Mouse (Mus musculus) spleen, postnatal 14 days (tissue): ENCODE measurements around the gene Myo10.

Experiments
- DNase-seq, 2 experiments: peaks; one replicate each; pipeline ENCODE4 v3.0.0; 2021 to 2022; ENCODE audit warnings: low spot score in 2 of 2

Myo10 gene

DNA sequence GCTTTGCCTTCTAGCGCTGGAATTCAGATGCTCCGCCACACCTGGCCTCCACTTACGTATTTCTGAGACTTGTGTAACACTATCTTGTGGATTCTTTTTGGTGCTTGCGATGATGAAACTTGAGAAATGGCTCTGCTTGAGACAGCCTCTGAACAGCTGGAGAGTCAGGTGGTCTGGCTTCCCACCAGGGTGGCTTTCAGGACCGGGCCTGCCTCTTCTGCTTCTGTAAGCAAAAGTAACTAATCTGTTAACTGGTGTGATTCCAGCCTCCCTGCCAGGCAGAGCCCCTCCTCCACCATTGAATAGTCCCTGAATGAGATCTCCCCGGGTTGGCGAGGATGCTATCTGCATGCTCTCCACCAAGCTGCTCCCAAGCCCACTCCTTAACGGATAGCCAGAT, 140.0 kb downstream of the Myo10 start:
- DNase-seq: no peak

DNA sequence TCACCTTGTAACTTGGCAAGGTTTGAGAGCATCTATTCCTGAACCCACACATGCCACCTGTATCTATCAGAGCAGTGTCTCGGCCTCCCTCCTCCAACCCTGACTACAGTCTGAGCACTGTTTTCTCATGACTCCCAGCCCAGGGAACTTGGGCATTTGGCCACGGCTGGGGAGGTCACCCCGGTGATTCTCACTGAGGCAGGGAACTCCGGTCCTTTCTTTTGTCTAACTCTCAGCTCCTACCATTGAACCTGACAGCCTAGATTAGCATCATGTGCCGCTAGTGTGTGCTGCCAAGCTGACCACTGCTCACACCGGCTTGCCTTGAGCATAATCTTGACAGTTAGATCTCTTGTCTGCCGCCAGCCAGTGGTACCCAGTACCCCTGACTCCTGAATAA, 140.8 kb downstream of the Myo10 start:
- DNase-seq: no peak

DNA sequence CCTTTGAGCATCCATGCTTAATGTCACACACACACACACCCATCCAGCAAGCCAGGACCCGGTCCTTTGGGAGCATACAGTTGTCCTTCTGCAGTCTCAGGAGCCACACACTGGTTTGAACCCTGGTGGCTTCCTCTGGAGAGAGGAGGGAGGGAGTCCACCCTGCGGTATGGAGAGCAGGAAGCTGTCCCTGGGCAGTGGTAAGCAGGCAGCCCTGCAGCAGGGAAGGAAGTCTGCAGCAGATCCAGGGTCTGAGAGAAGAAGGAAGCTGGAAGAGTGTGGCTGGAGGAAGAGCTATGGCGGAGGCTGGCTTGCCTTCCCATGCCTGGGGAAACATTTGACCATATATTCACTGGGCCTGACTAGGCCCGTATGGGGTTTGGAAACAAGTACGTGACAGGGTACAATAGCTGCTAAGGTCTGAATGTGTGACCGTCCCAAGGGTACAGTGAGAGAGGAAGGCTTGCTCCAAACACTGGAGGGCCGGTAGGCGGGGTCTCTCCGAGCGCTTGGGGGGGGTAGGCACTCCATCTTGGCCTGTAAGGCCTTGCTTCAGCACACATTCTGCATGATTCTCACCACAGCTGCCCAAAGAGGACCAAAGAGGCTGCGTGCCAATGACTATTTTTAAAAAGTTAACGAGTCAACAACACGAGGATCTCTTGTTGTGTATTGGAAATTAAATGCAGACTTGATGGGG, 142.5 kb downstream of the Myo10 start:
- DNase-seq: no peak

DNA sequence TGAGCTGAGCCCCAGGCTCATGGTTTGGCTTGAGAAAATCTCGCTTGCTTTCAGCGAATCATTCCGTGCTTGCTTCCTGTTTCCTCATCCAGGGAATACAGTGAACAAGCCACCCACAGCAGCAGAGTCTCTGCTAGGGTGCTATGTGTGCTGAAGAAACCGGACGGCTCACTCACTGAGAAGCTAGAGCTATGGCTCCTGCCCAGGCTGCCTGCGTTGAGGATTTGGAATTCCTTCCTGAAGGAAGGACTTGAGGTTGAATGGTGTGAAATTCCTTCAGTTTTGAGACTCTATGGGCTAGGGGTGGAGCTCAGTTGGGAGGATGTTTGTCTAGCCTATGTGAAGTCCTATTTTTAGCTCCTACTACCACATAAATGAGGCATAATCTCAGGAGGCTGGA, 145.5 kb downstream of the Myo10 start:
- DNase-seq: no peak

DNA sequence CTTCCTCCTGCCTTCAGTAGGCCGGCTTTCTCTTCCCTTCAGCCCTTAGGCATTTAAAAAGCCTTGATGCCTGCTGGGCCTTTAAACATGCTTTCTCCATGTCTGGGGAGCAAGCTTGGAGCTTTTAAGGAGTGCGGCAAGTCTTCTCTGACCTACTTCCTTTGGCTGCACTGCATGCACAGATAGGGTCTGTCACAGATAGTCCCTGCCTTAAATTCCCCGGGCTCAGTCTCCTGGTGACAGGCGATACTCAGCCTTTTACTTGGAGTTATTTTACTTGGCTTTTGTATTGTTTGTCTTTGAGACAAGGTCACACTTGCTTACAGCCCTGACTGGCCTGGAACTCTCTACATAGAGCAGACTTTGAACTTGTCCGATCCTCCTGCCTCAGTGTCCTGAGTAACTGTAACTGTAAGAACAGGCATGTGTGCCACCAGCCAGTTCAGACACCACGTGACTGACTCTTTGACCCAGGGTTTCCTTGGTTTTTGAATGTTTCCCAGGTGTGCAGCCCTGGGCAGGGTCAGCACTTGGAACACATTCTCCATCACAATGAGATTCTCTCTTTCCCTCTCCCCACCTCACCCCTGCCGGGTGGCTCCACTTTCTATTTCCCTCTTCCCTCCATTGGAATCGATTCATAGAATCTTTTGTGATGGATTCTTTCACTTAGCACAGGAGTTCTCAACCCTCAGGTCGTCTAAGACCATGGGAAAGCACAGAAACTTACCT, 147.4 kb downstream of the Myo10 start:
- DNase-seq: no peak

DNA sequence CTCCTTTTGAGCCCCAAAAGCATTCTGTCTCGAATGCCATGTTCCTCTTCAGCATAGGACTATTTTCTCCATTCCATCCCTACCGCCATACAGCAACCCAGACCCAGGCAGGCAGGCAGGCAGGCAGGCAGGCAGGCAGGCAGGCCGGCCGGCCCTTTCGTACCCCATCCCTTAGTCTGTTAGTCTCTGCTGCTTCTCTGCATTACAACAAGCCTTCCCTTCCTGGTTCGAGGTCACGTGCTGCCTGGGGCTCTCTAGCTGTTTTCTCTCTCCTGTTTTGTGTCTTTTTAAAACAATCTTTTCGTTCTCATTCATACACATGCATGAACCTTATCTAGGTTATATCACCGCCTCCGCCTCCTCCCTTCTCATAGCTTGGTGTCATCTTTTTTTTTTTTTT, 149.5 kb downstream of the Myo10 start:
- no peak for DNase-seq

DNA sequence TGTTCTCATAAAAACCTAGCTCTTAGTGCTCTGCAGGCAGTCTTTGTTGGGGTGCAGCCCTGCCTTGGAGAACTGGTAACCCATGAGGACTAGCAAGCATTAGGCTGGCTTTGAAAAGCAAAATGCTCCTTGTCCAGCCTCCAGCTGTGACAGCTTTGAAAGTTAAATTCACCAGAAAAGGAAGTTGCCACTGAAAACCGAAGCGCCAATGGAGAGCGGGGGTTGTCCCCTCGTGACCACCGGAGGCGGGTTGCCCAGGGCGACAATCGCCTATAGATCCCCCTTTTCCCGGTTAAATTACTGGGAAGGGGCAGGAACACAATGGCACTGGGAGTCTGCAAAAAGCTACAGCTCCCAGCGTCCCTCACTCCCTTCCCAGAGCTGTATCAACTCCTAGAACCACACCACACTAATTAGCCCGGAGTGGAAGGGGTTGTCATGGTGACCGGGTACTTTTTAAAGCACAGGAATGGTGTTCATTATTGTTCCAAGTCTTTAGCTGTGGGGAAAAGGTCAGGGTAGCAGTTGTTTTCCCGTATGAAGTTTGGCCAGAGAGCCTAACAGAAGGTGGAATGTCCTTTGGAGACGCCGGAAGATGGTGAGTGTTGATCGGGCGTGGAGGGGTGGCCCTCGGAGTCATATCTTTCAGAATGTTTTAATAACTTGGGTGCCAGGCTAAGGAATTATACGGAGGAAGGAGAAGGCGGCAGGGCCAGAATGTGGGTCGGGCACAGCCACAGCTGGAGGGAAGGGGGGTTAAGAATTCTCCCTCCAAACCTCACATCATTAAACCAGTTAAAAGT, 151.6 kb downstream of the Myo10 start:
- DNase-seq: peak in 1 of 2 experiments; percentile 23

DNA sequence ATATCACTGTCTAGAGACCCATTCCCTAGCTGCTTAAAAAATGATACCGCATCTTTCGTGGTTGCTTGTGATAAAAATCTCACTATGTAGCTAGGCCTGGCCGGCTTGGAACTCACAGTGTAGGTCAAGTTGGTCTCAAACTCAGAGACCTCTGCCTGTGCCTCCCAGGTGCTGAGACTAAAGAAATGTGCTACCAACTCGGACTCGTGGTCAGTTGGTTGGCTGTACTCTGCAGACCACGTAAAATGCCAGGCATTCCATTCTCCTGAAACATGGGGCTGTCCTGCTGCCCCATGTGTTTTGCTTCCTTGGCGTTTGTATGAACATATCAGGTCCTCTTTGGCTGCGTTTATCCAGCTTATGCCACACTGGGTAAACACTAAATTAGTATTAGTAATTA, 156.6 kb downstream of the Myo10 start:
- DNase-seq: no peak

DNA sequence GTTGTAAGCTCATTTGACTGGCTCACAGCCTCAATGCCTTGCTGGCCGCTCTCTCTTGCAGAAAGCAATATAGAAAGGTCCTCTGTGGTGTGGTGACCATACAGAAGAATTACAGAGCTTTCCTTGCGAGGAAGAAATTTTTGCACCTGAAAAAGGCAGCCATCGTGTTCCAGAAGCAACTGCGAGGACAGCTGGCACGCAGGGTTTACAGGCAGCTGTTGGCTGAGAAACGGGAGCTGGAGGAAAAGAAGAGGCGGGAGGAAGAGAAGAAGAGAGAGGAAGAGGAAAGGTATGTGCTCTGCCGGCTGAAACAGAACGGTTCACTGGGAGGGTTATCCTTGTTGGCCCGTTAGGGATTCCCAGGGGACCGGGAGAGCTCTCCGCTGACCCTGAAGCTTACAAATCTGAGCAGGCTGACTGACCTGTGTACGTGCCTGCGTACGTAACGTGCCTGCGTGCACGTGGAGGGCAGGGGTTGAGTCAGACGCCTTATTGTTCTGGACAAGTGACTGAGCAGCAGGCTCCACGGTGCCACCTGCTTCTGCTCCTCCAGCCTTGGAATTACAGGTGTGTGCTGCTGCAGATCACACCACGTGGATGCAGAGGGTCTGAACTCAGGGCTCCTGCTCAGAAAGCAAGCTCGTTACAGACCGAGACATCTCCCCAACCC, 157.3 kb downstream of the Myo10 start:
- no peak for DNase-seq

DNA sequence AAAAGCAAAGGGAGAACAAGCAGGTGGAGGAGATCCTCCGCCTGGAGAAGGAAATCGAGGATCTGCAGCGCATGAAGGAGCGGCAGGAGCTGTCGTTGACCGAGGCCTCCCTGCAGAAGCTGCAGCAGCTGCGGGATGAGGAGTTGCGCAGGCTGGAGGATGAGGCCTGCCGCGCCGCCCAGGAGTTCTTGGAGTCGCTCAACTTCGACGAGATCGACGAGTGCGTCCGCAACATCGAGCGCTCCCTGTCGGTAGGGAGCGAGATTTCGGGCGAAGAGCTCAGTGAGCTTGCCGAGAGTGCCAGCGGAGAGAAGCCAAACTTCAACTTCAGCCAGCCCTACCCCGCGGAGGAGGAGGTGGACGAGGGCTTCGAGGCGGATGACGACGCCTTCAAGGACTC, 158.7 kb downstream of the Myo10 start:
- no peak for DNase-seq

DNA sequence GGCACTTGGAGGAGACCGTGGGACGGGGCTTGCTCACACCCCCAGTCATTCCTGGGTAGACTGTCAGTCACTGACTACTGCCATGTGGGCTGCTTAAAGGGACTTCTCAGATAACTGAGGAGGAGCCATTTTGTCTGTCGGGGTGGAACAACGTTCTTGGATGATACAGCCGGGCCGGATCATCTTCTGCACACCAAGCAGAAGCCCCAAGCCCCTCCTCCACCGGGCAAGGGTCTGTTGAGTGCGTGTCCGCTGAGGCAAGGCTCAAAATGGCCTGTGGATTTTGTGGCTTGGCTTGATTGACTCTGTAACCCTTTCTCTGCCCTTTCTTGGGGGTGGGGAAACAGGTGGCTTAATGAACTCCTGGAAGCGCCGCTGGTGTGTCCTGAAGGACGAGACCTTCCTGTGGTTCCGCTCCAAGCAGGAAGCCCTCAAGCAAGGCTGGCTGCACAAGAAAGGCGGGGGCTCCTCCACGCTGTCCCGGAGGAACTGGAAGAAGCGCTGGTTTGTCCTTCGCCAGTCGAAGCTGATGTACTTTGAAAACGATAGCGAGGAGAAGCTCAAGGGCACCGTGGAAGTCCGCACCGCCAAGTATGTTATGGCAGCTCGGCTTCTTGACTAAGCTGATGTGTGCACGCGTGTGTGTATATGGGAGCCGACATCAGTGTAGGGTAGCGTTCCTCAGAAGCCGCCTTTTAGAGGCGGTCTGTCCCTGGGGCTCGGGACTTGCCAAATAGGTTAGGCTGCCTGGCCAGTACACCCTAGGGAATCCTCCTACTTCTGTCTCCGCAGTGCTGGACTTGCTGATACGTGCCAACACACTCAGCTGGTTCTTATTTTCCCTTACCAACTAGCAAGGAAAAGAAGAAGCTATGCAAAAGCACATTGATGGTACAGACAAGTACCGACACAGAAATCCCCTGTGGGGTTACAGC, 163.4 kb downstream of the Myo10 start:
- no peak for DNase-seq

DNA sequence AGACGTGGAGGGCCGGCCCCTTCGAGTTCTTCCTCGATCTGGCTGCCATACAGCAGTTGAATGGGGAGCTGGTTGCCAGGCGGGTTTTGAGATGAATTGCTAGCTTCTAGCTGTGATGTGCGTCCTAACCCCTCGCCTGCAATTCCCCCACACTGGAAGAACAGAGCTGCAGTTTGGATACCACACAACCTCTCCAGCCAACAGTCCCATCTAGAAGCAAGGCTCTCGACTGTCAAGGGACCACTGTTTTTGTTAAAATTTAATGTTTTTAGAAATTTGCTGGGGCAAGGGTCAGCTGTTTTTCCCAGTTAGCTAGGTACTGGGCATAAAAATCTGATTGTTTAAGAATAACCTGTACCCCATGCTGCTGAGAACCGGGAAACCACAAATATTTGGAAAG, 165.1 kb downstream of the Myo10 start:
- no peak for DNase-seq

DNA sequence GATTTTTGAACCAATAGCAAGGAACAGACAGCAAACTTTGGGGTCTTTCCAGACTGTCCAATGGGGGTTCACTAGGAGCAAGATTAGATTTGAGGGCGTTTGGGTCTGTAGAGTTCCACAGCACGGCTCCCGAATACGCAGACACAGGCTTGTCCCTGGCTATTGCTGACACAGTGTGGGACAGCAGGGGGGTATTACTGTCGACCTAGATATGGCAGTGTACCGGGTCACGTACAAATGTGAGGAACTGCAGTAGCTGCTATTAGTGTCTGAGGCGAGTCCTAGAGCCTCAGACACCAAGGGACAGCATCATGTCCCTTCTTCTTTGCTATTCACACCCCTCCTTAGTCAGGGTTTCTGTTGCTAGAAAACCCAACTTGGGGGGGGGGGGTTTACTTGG, 165.6 kb downstream of the Myo10 start:
- DNase-seq: no peak

DNA sequence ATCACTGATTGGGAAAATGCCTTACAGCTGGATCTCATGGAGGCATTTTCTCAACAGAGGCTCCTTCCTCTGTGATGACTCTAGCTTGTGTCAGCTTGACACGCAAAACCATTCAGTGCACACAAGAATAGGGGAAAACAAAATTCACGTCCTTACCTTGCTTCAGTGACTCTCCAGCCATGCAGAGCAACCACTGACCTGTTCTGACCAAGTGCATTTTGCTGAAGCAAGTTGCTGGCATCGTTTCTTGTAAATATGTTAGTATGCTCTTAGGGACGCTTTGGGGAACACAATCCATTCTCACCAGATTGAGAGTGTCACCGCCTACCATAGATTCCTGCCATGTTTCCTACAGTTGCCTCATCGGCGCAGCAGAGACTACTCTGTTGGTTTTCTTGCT, 166.2 kb downstream of the Myo10 start:
- no peak for DNase-seq

DNA sequence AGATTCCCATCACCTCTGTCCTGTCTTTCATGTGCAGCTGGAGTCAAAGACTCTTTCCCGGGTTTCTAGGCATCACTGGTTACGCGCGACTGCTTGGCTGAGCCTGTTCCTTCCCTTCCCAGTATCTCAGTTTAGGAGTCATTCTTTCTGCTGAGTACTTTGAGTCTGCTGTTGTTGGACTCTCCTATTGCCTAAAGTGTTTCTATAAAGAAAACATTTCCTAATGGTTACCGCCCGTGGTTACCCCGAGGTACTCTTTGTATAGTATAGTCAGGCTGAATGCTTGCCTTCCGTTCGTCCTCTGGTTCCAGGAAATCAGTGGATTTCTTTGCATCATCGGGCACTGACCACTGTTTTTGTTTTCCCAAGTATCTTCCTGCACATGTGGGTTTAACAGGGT, 166.9 kb downstream of the Myo10 start:
- DNase-seq: no peak

DNA sequence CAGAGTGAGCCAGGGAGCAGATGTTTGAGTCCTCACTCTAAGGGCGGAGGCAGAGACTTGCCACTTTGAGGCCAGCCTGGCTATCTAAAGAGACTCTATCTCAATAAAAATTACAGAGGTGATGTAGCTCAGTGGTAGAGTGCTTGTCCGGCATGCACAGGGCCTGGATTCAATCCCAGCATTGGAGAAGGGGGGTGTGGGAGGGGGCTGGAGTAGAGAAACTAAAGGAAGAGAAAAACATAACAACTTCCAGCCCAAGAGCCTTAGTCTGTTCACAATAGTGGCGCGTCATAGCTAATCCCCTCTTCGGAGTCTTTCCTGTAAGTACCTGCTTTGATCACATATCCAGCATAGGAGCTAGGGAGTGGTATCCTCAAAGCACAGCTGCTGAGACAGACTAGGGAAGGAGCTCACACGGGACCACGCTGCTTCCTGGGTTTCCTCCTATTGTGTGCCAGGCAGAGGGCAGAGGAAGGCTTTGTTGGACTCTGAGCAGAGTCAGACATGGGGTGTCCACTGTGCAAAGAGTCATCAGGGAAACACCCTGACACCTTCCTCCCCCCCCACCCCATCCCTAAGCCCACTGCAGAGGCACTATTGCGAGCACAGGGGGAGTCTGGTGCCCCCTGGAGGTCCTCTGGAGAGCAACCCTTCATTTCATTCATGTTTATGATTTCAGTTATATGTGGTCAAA, 169.5 kb downstream of the Myo10 start:
- no peak for DNase-seq

DNA sequence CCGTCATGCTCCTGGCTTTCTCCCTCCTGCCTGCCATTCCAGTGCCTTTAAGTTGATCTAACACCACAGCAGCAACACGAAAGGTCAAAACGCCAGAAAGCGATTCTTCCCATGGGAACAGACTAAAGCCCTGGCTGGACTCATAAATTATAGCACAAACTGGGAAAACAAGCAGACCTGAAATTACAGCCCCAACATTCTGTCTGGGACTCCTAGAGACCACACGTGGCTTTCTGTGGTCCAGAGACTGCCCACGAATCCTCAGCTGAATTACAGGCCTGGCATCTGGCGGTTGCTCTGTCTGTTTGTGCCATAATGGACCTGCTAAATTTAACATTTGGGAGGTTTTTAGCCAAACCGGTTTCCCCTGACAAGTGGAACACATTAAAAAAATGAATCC, 171.8 kb downstream of the Myo10 start:
- DNase-seq: no peak

DNA sequence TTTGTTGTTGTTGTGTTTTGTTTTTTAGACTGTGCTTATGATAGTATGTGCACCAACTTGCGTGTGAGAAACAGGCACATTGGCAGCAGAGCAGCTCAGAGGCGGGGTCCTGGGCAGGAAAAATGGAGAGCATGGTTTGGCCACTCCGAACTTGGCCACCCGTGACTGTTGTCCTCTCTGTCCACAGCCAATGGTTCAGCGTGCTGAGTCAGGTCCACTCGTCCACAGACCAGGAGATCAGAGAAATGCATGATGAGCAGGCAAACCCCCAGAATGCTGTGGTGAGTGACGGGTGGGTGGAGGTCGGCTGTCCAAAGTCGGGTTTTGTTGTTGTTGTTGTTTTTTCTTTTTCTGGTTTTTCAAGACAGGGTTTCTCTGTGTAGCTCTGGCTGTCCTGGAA, 173.2 kb downstream of the Myo10 start:
- DNase-seq: no peak

DNA sequence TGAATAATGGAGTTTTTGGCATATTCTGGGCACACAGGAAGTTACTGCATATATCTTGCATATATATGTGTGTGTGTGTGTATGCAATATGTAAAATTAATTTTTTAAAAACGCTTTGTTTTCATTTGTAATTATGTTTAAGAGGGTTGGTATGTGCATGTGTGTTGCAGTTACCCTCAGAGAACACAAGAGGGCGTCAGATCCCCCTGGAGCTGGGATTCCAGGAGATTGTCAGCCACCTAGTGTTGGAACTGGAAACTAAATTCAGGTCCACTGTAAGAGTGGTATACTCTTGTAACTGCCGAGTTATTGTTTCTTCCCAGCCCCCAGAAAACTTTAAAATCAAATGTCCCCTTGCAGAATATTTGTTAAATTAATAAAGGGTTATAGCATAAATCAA, 174.0 kb downstream of the Myo10 start:
- no peak for DNase-seq

DNA sequence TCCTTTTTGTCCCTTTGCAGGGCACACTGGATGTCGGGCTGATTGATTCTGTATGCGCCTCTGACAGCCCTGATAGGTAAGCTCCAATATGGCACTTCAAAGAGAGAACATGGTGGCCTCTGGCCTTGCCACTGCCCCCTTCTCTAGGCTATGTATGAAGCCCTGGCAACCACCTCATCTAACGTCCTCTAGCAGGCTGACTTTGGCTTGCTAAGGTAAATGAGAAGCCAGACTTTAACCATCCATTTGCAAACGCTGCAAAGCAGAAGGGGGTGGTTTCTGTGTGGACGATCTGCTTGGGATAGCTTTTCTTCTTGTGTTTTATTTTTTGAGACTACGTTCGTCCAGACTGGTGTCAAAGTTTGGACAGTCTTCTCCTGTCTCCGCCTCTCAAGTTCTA, 174.9 kb downstream of the Myo10 start:
- DNase-seq: no peak

DNA sequence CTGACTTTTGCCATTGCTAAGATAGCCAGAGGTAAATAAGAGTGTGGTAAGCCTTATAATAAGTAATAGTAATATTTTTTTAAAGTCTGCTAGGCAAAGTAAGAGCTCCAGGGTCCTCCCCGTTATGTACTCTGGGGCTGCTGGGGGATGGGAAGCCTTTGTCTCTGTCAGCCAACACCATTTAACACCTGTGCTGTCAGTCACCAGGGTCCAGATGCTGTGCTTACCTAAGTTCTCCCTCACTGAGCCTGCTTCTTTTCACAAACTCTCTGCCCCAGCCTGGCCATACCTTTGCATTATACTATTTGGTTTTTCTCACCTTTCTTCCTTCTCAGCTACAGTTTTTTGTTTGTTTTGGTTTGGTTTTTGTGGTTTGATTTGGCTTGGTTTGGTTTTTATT, 175.6 kb downstream of the Myo10 start:
- no peak for DNase-seq
